Mouse (Mus musculus): ENCODE measurements at regions not wholly inside any gene's neighbourhood (a gene's known extent, or its start where the extent isn't known, plus 50 kb on each side); places are given as distances from the start of the nearest gene placed in this dataset.

GRCm38 (mm10) chr4:131415453-131415852, 422.6 kb downstream of the Ptpru start:
- no peaks in the 10 kb centered on the region for H3K36me3 ChIP-seq
- no peak for ATAC-seq (ENCODE audit: low read depth)
- H3K27me3 ChIP-seq = peaks cover 13% of the 10 kb centered on the region; the same call in 1 of the 2 replicates
- 80% methylated on average over 5 of the region's 5 CpGs for WGBS
- peaks cover 21% of the 10 kb centered on the region for H3K4me1 ChIP-seq (replicated peaks)
- H3K9ac ChIP-seq = no peak overlapping the region
- H3K27ac ChIP-seq (replicated peaks) = no peak overlapping the region
- H3K9me3 ChIP-seq = no peaks in the 10 kb centered on the region
- H3K4me2 ChIP-seq = no peak overlapping the region
- no peak overlapping the region for H3K4me3 ChIP-seq

GRCm38 (mm10) chr4:131416209-131416608, 421.9 kb downstream of the Ptpru start:
- Histone ChIP-seq H3K4me1 (replicated peaks) (peaks cover 21% of the 10 kb centered on the region), H3K4me3 (no peak overlapping the region), H3K27ac (replicated peaks) (no peak overlapping the region), H3K4me2 (no peak overlapping the region), H3K9me3 (no peaks in the 10 kb centered on the region), H3K27me3 (peaks cover 8% of the 10 kb centered on the region; the same call in 1 of the 2 replicates), H3K36me3 (no peaks in the 10 kb centered on the region), H3K9ac (no peak overlapping the region)
- no peak for ATAC-seq (ENCODE audit: low read depth)
- WGBS = 51% methylated on average over 3 of the region's 3 CpGs

GRCm38 (mm10) chr4:131417159-131417748, 420.8 kb downstream of the Ptpru start:
- no peaks in the 10 kb centered on the region for H3K27me3 ChIP-seq
- peak overlapping the region; percentile 18; the same call in 1 of the 2 replicates for H3K27ac ChIP-seq (replicated peaks)
- H3K9ac ChIP-seq = no peak overlapping the region
- 80% methylated on average over 14 of the region's 14 CpGs for WGBS
- peaks cover 10% of the 10 kb centered on the region for H3K4me1 ChIP-seq (replicated peaks)
- no peak overlapping the region for H3K4me3 ChIP-seq
- no peak overlapping the region for H3K4me2 ChIP-seq
- H3K36me3 ChIP-seq = no peaks in the 10 kb centered on the region
- ATAC-seq (ENCODE audit: low read depth) = no peak
- H3K9me3 ChIP-seq = no peaks in the 10 kb centered on the region

GRCm38 (mm10) chr4:131425311-131425710, 412.8 kb downstream of the Ptpru start:
- Histone ChIP-seq H3K4me2 (no peak overlapping the region), H3K4me3 (no peak overlapping the region), H3K9ac (no peak overlapping the region), H3K27ac (replicated peaks) (no peak overlapping the region), H3K27me3 (no peaks in the 10 kb centered on the region), H3K4me1 (replicated peaks) (peaks cover 16% of the 10 kb centered on the region), H3K36me3 (no peaks in the 10 kb centered on the region), H3K9me3 (no peaks in the 10 kb centered on the region)
- WGBS = 58% methylated on average over 11 of the region's 11 CpGs
- ATAC-seq (ENCODE audit: low read depth) = no peak

- 93% methylated on average over 7 of the region's 7 CpGs for WGBS
- peaks cover 36% of the 10 kb centered on the region for H3K4me1 ChIP-seq (replicated peaks)
- no peak overlapping the region for H3K4me3 ChIP-seq
- H3K27ac ChIP-seq (replicated peaks) = no peak overlapping the region
- no peaks in the 10 kb centered on the region for H3K27me3 ChIP-seq
- H3K9ac ChIP-seq = no peak overlapping the region
- H3K36me3 ChIP-seq = no peaks in the 10 kb centered on the region
- H3K4me2 ChIP-seq = no peak overlapping the region
- ATAC-seq (ENCODE audit: low read depth) = no peak
- H3K9me3 ChIP-seq = no peaks in the 10 kb centered on the region
Observed at GRCm38 (mm10) chr4:131427871-131428270, 410.2 kb downstream of the Ptpru start.

GRCm38 (mm10) chr4:131429356-131429755, 408.7 kb downstream of the Ptpru start:
- H3K4me2 ChIP-seq = peak overlapping the region; percentile 4; the same call in 1 of the 2 replicates
- no peaks in the 10 kb centered on the region for H3K36me3 ChIP-seq
- peak overlapping the region; percentile 18; the same call in 1 of the 2 replicates for H3K9ac ChIP-seq
- no peaks in the 10 kb centered on the region for H3K27me3 ChIP-seq
- 28% methylated on average over 11 of the region's 11 CpGs for WGBS
- ATAC-seq (ENCODE audit: low read depth) = peak; percentile 51; the same call in 1 of the 2 replicates
- no peaks in the 10 kb centered on the region for H3K9me3 ChIP-seq
- peak overlapping the region; percentile 29; the same call in 1 of the 2 replicates for H3K27ac ChIP-seq (replicated peaks)
- H3K4me1 ChIP-seq (replicated peaks) = peaks cover 42% of the 10 kb centered on the region
- H3K4me3 ChIP-seq = no peak overlapping the region

- no peak overlapping the region for H3K4me3 ChIP-seq
- no peaks in the 10 kb centered on the region for H3K36me3 ChIP-seq
- peaks cover 42% of the 10 kb centered on the region for H3K4me1 ChIP-seq (replicated peaks)
- H3K9me3 ChIP-seq = no peaks in the 10 kb centered on the region
- WGBS = 76% methylated on average over 1 of the region's 1 CpGs
- no peaks in the 10 kb centered on the region for H3K27me3 ChIP-seq
- no peak overlapping the region for H3K9ac ChIP-seq
- no peak overlapping the region for H3K27ac ChIP-seq (replicated peaks)
- H3K4me2 ChIP-seq = no peak overlapping the region
- ATAC-seq (ENCODE audit: low read depth) = no peak
Observed at GRCm38 (mm10) chr4:131430420-131430819, 407.7 kb downstream of the Ptpru start.

- Histone ChIP-seq H3K9me3 (no peaks in the 10 kb centered on the region), H3K4me1 (replicated peaks) (peaks cover 47% of the 10 kb centered on the region), H3K27me3 (no peaks in the 10 kb centered on the region), H3K27ac (replicated peaks) (no peak overlapping the region), H3K4me3 (no peak overlapping the region), H3K36me3 (no peaks in the 10 kb centered on the region), H3K4me2 (no peak overlapping the region), H3K9ac (no peak overlapping the region)
- 11% methylated on average over 5 of the region's 5 CpGs for WGBS
- peak; percentile 37; the same call in 1 of the 2 replicates for ATAC-seq (ENCODE audit: low read depth)
Observed at GRCm38 (mm10) chr4:131431188-131431587, 406.9 kb downstream of the Ptpru start.

GRCm38 (mm10) chr4:131432591-131433177, 405.4 kb downstream of the Ptpru start:
- 27% methylated on average over 13 of the region's 13 CpGs for whole genome bisulfite sequencing
- H3K4me3 ChIP-seq = no peak overlapping the region
- H3K27ac ChIP-seq (replicated peaks) = no peak overlapping the region
- ATAC-seq (ENCODE audit: low read depth) = no peak
- H3K4me2 ChIP-seq = no peak overlapping the region
- H3K27me3 ChIP-seq = no peaks in the 10 kb centered on the region
- H3K9ac ChIP-seq = no peak overlapping the region
- peaks cover 56% of the 10 kb centered on the region for H3K4me1 ChIP-seq (replicated peaks)
- H3K9me3 ChIP-seq = no peaks in the 10 kb centered on the region
- no peaks in the 10 kb centered on the region for H3K36me3 ChIP-seq

GRCm38 (mm10) chr4:131435222-131435621, 402.9 kb downstream of the Ptpru start:
- Histone ChIP-seq H3K27me3 (no peaks in the 10 kb centered on the region; the same call in 1 of the 2 replicates), H3K9me3 (no peaks in the 10 kb centered on the region), H3K4me1 (replicated peaks) (peaks cover 41% of the 10 kb centered on the region), H3K9ac (no peak overlapping the region), H3K4me3 (no peak overlapping the region), H3K27ac (replicated peaks) (no peak overlapping the region), H3K36me3 (no peaks in the 10 kb centered on the region), H3K4me2 (no peak overlapping the region)
- 77% methylated on average over 12 of the region's 12 CpGs for WGBS
- no peak for ATAC-seq (ENCODE audit: low read depth)

GRCm38 (mm10) chr4:131438403-131438802, 399.7 kb downstream of the Ptpru start:
- Histone ChIP-seq H3K4me1 (replicated peaks) (peaks cover 15% of the 10 kb centered on the region), H3K9me3 (no peaks in the 10 kb centered on the region), H3K36me3 (no peaks in the 10 kb centered on the region), H3K27me3 (no peaks in the 10 kb centered on the region; the same call in 1 of the 2 replicates), H3K9ac (no peak overlapping the region), H3K27ac (replicated peaks) (no peak overlapping the region), H3K4me3 (no peak overlapping the region), H3K4me2 (no peak overlapping the region)
- ATAC-seq (ENCODE audit: low read depth) = no peak
- WGBS = 89% methylated on average over 2 of the region's 2 CpGs

GRCm38 (mm10) chr4:131438883-131439282, 399.2 kb downstream of the Ptpru start:
- 26% methylated on average over 2 of the region's 2 CpGs for WGBS
- Histone ChIP-seq H3K4me2 (no peak overlapping the region), H3K4me3 (no peak overlapping the region), H3K9ac (no peak overlapping the region), H3K9me3 (no peaks in the 10 kb centered on the region), H3K36me3 (no peaks in the 10 kb centered on the region), H3K27me3 (no peaks in the 10 kb centered on the region; the same call in 1 of the 2 replicates), H3K4me1 (replicated peaks) (peaks cover 14% of the 10 kb centered on the region), H3K27ac (replicated peaks) (no peak overlapping the region)
- no peak for ATAC-seq (ENCODE audit: low read depth)

Data from neural tube, embryonic 13.5 days (tissue).